Mouse (Mus musculus): ENCODE measurements around the gene Babam2. TPM values are rescaled to one million over a fixed set of nuclear protein-coding genes. Genes with fewer than 3 reads are reported as not detected.
A peak's percentile ranks its signal among the peaks of the same experiment; 100 is the strongest.

Babam2 gene
- polyA plus RNA-seq, 1 experiment from 2014 or later = 35.4 TPM

DNA sequence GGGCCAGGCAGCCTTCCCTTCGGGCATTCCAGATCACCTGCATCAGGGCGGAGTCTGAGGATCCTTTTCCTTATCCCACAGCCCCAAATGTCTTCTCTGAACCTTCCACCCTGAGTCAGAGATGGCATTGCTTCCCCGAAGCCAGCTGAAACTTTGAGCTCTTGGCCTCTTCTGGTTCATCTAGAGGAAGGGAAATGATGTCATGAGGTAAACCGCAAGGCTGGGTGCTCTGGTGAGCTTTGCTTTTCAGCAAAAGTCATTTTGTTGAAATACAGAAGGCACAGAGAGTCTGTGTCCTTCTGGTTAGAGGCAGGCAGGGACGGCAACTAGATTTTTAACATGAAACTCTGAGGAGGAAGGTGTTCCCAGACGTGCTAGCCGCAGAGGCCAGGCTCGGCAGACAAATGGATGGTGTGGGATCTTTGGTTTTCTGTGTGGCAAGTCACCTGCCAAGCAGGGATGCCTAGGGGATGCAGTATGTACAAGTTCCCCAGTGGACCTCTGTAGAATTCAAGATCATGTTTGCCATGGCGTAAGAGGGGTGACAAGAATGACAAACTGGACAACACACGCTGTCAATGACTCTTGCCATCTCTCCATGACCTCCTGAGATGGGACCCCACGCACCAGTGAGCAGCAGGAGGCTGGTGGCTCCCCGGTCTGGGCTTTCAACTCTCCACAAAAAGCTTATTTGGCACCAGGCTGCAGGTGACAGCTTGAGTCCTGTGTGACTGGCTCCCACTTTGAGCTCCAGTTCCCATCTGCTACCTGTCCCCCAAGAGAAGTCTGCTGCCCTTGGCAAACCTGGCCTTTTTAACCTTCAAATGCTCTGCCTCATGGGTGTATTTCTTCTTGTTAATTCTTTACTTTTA lies 406.9 kb downstream of the Babam2 start:
- no peak overlapping the region for H3K9ac ChIP-seq (replicated peaks)
- H3K27ac ChIP-seq = no peak overlapping the region
- WGBS = 82% methylated on average over 12 of the region's 12 CpGs
- no peak overlapping the region for H3K4me2 ChIP-seq
- no peak for ATAC-seq (ENCODE audit: insufficient number of reproducible peaks, insufficient read depth, low FRiP score, low TSS enrichment, low read depth)
- H3K27me3 ChIP-seq = no peaks in the 10 kb centered on the region
- no peaks in the 10 kb centered on the region for H3K9me3 ChIP-seq
- H3K4me3 ChIP-seq (replicated peaks) = no peak overlapping the region
- peaks cover 14% of the 10 kb centered on the region for H3K4me1 ChIP-seq (replicated peaks)
- no peaks in the 10 kb centered on the region for H3K36me3 ChIP-seq

DNA sequence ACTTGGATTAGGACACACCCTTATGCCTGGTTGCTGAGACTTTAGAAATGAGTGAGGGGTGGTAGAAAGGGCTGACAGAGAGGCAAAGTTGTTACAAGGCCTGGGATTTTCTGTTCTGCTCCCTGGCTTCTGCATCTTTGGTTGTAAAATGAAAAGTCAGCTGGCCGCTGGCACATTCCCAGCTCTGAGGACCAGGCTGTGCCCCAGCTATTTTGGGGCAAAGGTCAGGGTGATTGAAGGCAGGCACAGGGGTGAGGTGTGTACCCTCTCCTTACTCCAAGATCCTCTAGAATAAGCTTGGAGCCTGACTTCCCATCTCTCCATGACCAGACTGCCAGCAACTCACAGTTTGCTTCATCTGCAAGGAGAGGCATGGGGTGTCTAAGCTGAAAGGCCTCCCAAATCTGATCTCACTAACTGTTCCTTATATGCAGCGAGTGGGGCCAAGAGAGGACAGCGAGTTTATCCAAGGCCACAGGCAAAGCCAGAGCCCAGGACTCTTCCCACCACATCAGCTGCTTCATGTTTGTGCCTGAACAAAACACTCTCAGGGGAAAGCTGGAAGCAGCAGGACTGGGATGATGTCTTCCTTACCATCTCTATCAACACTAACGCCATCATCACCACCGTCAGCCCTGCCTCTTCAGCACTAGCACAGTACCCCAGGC lies 409.1 kb downstream of the Babam2 start:
- H3K9me3 ChIP-seq = no peaks in the 10 kb centered on the region
- H3K27ac ChIP-seq = no peak overlapping the region
- no peaks in the 10 kb centered on the region for H3K36me3 ChIP-seq
- H3K9ac ChIP-seq (replicated peaks) = no peak overlapping the region
- no peak overlapping the region for H3K4me2 ChIP-seq
- H3K4me1 ChIP-seq (replicated peaks) = peaks cover 9% of the 10 kb centered on the region
- no peaks in the 10 kb centered on the region; the same call in 1 of the 2 replicates for H3K27me3 ChIP-seq
- no peak overlapping the region for H3K4me3 ChIP-seq (replicated peaks)
- 80% methylated on average over 5 of the region's 5 CpGs for WGBS
- ATAC-seq (ENCODE audit: insufficient number of reproducible peaks, insufficient read depth, low FRiP score, low TSS enrichment, low read depth) = no peak

DNA sequence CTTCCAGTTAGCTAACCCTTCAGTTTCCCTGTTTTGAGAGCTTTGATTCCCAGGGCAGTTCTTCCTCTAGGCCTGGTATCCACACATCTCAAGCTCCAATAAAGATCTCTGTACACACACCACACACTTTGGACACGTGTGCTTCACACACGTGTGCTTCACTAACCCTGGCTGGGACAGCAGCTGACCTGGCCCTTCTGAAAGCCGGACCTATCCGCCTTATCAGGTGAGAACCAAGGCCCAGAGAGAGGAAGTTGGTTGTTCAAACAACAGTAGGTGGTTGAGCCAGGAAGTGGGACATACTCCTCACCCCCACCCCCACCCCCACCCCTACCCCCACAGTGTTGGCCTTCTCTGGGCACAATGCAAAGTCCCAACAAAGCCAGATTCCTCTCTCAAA lies 413.2 kb downstream of the Babam2 start:
- H3K27me3 ChIP-seq = no peaks in the 10 kb centered on the region; the same call in 1 of the 2 replicates
- H3K4me3 ChIP-seq (replicated peaks) = no peak overlapping the region
- H3K36me3 ChIP-seq = no peaks in the 10 kb centered on the region
- no peak overlapping the region for H3K27ac ChIP-seq
- no peaks in the 10 kb centered on the region for H3K9me3 ChIP-seq
- H3K9ac ChIP-seq (replicated peaks) = no peak overlapping the region
- no peaks in the 10 kb centered on the region for H3K4me1 ChIP-seq (replicated peaks)
- WGBS = 82% methylated on average over 4 of the region's 4 CpGs
- H3K4me2 ChIP-seq = no peak overlapping the region
- no peak for ATAC-seq (ENCODE audit: insufficient number of reproducible peaks, insufficient read depth, low FRiP score, low TSS enrichment, low read depth)

DNA sequence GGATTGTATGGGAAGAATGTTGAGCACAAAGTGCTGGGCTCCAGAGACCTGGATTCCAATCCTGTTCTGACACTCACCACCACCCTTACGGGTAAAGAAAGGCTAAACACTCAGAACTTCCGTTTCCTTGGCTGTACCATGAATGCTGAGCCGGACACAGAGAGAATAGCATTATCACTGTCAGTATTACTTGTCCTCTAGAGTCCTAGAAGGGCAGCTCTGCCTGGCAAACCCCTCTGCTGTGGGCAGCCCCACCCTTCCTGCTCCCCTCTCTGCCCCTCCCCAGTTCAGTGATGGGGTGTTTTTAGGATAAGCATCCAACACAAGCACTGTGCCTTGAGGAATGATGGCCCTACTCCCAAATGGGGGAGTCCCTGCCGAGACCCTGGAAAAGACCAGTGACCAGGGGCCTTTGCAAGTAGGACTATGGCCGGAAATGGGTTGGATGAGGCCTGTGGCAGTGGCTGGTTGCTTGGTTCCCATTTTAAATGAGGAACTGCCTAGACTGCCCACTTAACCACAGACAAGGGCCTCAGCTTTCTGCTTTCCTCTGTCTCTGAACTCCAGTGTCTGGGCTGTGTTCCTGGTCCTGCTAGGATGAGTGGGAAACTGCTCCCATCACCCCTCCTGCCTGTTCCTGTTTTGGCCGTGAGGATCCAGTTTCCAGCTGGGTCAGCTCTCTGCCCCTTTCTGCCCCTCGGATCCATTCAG lies 414.9 kb downstream of the Babam2 start:
- Histone ChIP-seq H3K27ac (no peak overlapping the region), H3K27me3 (no peaks in the 10 kb centered on the region; the same call in 1 of the 2 replicates), H3K4me3 (replicated peaks) (no peak overlapping the region), H3K9ac (replicated peaks) (no peak overlapping the region), H3K36me3 (no peaks in the 10 kb centered on the region), H3K4me1 (replicated peaks) (no peaks in the 10 kb centered on the region), H3K9me3 (no peaks in the 10 kb centered on the region), H3K4me2 (no peak overlapping the region)
- WGBS = 76% methylated on average over 7 of the region's 7 CpGs
- no peak for ATAC-seq (ENCODE audit: insufficient number of reproducible peaks, insufficient read depth, low FRiP score, low TSS enrichment, low read depth)

DNA sequence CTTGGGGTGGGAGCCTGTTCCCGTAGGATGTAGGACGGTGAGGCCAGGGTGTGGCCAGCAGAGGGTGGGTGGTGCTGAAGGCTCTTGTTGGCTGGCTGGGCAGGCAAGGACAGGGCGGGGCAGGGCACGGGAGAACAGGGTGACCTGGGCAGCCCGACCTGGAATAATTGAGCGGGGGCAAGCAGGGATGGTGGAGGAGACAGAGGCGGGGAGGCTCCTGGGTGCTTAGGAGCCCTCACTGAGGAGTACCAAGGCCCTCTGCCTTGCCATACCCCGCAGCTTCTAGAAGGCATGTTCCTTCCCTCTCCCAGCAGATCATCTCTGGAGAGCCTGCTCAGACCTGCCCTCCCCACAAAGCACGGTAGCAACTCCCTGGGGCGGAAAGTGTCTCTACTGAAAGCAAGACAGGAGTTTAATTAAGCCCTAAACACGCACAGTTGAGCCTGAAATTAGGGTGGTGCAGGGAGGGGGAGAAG lies 423.5 kb downstream of the Babam2 start:
- H3K27ac ChIP-seq = no peak overlapping the region
- H3K9ac ChIP-seq (replicated peaks) = no peak overlapping the region
- no peak overlapping the region for H3K4me2 ChIP-seq
- no peak; the same call in 1 of the 2 replicates for ATAC-seq (ENCODE audit: insufficient number of reproducible peaks, insufficient read depth, low FRiP score, low TSS enrichment, low read depth)
- H3K4me3 ChIP-seq (replicated peaks) = no peak overlapping the region
- no peaks in the 10 kb centered on the region for H3K9me3 ChIP-seq
- H3K27me3 ChIP-seq = no peaks in the 10 kb centered on the region
- 36% methylated on average over 11 of the region's 11 CpGs for WGBS
- H3K4me1 ChIP-seq (replicated peaks) = peaks cover 15% of the 10 kb centered on the region; the same call in 1 of the 2 replicates
- H3K36me3 ChIP-seq = no peaks in the 10 kb centered on the region

DNA sequence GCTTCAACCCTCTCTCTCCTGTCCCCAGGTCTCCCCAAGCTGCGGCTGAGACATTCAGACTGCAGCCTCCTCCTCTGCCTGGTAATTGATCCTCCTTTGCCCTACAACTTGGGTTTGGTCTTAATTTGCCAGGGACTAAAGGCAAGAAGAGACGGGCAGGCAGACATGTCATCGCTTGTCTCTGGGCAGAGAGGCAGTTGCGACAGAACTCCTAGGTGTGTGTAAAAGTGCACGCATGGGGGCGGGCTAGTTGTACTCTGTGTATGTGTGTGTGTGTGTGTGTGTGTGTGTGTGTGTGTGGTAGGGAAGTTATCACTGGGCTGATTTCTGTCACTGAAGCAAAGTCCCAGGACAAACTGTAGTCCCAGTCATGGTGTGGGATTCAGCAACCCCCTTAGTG lies 424.5 kb downstream of the Babam2 start:
- H3K27me3 ChIP-seq = no peaks in the 10 kb centered on the region
- H3K9ac ChIP-seq (replicated peaks) = no peak overlapping the region
- no peaks in the 10 kb centered on the region for H3K9me3 ChIP-seq
- no peak overlapping the region for H3K4me3 ChIP-seq (replicated peaks)
- H3K4me2 ChIP-seq = no peak overlapping the region
- H3K4me1 ChIP-seq (replicated peaks) = peaks cover 15% of the 10 kb centered on the region; the same call in 1 of the 2 replicates
- H3K36me3 ChIP-seq = no peaks in the 10 kb centered on the region
- WGBS = 87% methylated on average over 6 of the region's 6 CpGs
- H3K27ac ChIP-seq = no peak overlapping the region; the same call in 1 of the 2 replicates
- ATAC-seq (ENCODE audit: insufficient number of reproducible peaks, insufficient read depth, low FRiP score, low TSS enrichment, low read depth) = no peak

DNA sequence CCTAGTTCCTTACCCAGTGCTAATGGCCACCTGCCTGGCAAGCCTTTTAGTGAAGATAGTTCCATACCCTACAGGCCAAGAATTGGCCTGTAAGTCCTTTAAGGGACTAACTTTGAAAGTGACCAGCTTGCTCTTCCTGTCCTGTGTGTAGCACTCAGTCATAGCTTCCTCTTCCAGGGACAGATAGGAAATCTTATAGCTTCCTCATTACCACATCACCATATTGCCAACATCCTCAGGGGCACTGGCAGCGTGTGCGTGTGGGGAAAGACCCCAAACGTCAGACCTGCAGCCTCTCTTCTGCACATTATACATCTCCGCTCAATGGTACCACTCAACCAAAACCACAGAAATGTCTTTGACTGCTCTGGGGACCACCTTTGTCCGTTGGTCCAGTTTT lies 424.9 kb downstream of the Babam2 start:
- H3K9me3 ChIP-seq = no peaks in the 10 kb centered on the region
- peaks cover 15% of the 10 kb centered on the region; the same call in 1 of the 2 replicates for H3K4me1 ChIP-seq (replicated peaks)
- no peak overlapping the region for H3K9ac ChIP-seq (replicated peaks)
- no peak overlapping the region for H3K27ac ChIP-seq
- H3K4me2 ChIP-seq = no peak overlapping the region
- ATAC-seq (ENCODE audit: insufficient number of reproducible peaks, insufficient read depth, low FRiP score, low TSS enrichment, low read depth) = no peak
- H3K36me3 ChIP-seq = no peaks in the 10 kb centered on the region
- H3K4me3 ChIP-seq (replicated peaks) = no peak overlapping the region
- no peaks in the 10 kb centered on the region for H3K27me3 ChIP-seq
- 81% methylated on average over 5 of the region's 5 CpGs for WGBS

DNA sequence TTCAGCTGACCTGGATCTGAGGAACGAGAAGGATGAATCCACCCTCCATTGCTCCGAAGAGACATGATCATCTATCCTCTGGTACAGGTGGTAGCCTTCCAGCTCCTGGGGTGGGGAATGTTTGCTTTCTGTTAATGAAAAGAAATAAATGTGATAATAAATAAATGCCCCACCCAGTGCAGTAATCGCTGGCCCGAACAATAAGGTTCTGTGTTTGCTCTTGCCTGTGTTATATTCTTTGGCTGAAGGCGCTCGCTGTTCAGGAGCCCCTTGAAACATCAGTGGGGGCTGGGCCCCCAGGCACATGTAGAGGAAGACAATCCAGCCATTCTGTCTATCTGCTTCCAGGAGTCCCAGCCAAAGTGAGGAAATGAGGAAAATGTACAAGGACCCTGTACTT lies 427.5 kb downstream of the Babam2 start:
- no peaks in the 10 kb centered on the region for H3K36me3 ChIP-seq
- H3K4me2 ChIP-seq = no peak overlapping the region
- H3K4me1 ChIP-seq (replicated peaks) = peaks cover 15% of the 10 kb centered on the region; the same call in 1 of the 2 replicates
- no peaks in the 10 kb centered on the region for H3K9me3 ChIP-seq
- no peak overlapping the region for H3K27ac ChIP-seq
- WGBS = 87% methylated on average over 6 of the region's 6 CpGs
- H3K4me3 ChIP-seq (replicated peaks) = no peak overlapping the region
- ATAC-seq (ENCODE audit: insufficient number of reproducible peaks, insufficient read depth, low FRiP score, low TSS enrichment, low read depth) = no peak
- 0 out of 2 replicates have a peak, but pooled peaks cover 4% of the 10 kb centered on the region for H3K27me3 ChIP-seq
- H3K9ac ChIP-seq (replicated peaks) = no peak overlapping the region

DNA sequence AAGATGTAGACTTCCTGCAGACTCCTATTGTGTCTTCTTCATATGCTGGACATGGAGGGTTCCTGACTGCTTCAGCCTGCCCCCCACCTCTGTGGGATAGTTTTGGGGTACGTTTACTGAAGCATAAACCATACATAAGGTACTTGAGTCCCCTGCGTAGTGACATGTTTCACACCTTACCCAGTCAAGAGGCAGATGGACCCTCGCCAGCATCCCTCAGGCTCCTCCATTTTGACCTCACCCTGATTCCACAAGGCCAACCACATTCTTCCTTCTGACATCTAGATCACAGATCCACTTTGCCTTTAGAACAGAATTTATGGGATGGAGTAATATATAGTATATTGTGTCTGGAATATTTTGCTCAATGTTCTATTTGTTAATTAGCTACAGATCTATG lies 429.7 kb downstream of the Babam2 start:
- H3K36me3 ChIP-seq = no peaks in the 10 kb centered on the region
- no peak for ATAC-seq (ENCODE audit: insufficient number of reproducible peaks, insufficient read depth, low FRiP score, low TSS enrichment, low read depth)
- no peaks in the 10 kb centered on the region for H3K4me1 ChIP-seq (replicated peaks)
- peaks cover 26% of the 10 kb centered on the region for H3K27me3 ChIP-seq
- no peaks in the 10 kb centered on the region for H3K9me3 ChIP-seq
- 81% methylated on average over 3 of the region's 3 CpGs for WGBS
- H3K9ac ChIP-seq (replicated peaks) = no peak overlapping the region
- H3K4me2 ChIP-seq = no peak overlapping the region
- no peak overlapping the region for H3K27ac ChIP-seq
- no peak overlapping the region for H3K4me3 ChIP-seq (replicated peaks)

DNA sequence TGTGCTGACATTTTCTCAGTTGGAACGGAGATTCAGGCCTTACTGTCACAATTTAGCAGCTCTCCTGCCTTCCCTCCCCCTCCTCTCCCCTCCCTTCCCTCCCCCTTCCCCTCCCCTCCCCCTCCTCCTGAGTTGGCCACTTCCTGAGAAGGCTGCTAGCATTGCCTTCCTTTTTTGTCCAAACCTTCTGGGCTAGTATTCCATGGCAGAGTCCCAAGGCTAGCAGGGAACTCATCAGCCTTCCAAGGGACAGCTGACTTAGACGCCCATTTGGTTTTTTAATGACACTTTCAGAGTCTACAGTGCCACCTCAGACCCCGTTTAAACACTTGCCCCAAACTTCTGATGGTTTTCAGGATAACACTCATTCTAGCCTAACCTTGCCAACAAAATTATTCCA lies 430.4 kb downstream of the Babam2 start:
- Histone ChIP-seq H3K36me3 (no peaks in the 10 kb centered on the region), H3K4me1 (replicated peaks) (0 out of 2 replicates have a peak, but pooled peaks cover 6% of the 10 kb centered on the region), H3K4me2 (no peak overlapping the region), H3K27ac (no peak overlapping the region), H3K9ac (replicated peaks) (no peak overlapping the region), H3K4me3 (replicated peaks) (no peak overlapping the region), H3K9me3 (no peaks in the 10 kb centered on the region), H3K27me3 (peaks cover 32% of the 10 kb centered on the region)
- 47% methylated on average over 3 of the region's 3 CpGs for WGBS
- ATAC-seq (ENCODE audit: insufficient number of reproducible peaks, insufficient read depth, low FRiP score, low TSS enrichment, low read depth) = no peak

DNA sequence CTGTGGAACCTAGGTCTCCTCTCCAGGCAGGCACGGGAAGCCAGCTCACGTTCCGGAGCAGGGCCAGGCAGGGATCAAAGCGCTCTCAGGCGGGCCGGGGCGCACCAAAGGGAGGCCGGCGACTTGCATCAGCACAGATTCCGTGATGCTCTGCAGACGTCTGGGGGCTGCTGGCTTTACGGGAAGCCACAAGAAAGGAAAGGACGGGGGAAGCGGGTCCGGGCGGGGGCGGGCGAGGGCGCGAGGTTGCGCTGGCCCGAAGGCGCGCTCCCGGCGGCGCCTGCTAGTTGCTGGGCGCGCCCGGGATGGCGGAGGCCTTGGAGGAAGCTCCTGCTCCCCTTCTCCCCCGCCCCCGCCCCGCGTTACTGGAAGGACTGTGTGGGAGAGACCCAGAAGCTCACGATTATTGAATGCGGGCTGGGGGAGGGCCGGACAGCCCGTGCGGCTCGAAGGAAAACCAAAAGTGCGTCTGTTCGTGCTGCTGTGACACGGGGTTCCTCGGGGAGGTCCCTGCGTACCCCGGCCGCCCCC lies 435.6 kb downstream of the Babam2 start:
- peak overlapping the region; percentile 70 for H3K9ac ChIP-seq (replicated peaks)
- no peaks in the 10 kb centered on the region for H3K36me3 ChIP-seq
- WGBS = under 1% methylated on average over 44 of the region's 48 CpGs
- no peaks in the 10 kb centered on the region for H3K9me3 ChIP-seq
- peak overlapping the region; percentile 78 for H3K27ac ChIP-seq
- peaks cover 61% of the 10 kb centered on the region for H3K27me3 ChIP-seq
- H3K4me2 ChIP-seq = peak overlapping the region; percentile 96
- H3K4me3 ChIP-seq (replicated peaks) = peak overlapping the region; percentile 66
- no peak; the same call in 1 of the 2 replicates for ATAC-seq (ENCODE audit: insufficient number of reproducible peaks, insufficient read depth, low FRiP score, low TSS enrichment, low read depth)
- H3K4me1 ChIP-seq (replicated peaks) = peaks cover 27% of the 10 kb centered on the region
